Mouse (Mus musculus): Measurements from ENCODE around the gene Hlf.

Gene Hlf

DNA sequence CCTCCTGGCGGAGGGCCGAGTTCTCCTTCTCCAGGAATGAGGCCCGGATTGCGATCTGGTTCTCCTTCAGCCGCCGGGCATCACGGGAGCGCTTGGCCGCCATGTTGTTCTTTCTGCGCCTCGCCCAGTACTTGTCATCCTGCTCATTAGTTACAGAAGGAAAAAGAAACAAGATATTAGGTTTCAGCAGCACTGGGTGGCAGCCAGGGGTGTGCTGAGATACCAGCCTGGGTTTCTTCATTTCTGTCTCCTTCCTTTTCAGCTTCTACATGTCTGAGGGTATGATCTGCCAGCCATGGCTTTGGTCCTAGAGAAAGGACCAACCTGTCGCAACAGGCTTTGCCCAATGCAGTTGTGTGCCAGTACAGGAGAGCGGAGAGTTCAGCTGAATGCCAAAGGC lies 49.9 kb downstream of the Hlf start:
- CTCF ChIA-PET, result no interaction called here

DNA sequence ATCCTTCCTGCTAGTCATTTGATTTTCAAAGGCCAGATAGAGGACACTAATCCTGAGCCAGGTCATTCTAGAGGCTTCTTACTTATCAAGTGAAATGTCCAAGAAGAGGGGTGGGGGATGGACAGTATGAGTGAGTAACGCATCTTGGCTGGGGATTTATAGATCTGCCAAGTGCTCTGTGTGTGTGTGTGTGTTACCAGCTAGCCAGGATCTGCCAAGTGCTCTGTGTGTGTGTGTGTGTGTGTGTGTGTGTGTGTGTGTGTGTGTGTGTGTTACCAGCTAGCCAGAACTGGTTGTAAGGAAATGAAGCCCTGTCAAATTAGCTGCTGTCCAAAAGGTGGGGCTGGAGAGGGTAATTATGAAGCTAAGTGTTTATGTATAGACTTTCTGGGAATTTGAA lies 55.9 kb downstream of the Hlf start:
- CTCF ChIA-PET, result no interaction called here

DNA sequence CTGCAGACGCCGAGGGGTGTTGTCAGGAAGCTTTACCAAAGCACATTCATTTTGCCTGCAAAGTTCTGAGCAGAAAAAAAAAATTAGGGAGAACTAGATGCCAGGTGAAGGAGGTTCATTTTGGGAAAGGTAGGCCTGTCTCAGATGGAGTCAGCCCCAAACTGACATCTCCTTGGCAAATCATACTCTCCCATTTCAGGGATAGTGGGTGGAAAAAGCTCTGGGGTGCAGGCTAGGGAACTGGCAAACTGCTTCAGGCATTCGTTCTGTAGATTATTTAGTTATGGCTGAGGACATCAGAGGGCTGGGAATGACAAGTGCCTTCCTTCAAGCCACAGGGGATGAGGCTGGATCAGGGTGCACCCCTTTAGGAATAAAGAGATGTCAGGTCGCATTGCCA lies 58.0 kb downstream of the Hlf start:
- CTCF ChIA-PET, result no interaction called here

DNA sequence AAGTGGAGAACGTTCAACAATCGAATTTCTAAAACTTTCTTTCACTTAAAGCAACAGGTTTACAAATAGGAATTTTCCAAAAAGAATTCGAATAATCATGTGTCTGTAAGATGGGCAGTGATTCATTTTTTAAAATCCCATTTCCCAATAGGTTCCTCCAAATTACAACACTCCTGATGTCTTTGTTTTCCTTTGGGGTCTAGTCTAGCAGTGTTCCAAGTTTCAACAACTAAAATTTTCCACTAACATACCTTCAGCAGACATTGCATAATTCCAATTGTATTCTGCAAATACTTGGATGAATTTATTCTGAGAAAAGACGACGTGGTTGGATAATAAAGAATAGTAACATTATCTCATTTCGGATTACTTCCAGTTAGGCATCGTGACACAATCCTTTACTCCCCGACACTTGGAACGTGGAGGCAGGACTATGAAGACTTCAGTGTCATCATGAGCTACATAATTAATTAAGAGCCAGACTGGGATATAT lies 60.4 kb downstream of the Hlf start:
- CTCF ChIA-PET, result no interaction called here

DNA sequence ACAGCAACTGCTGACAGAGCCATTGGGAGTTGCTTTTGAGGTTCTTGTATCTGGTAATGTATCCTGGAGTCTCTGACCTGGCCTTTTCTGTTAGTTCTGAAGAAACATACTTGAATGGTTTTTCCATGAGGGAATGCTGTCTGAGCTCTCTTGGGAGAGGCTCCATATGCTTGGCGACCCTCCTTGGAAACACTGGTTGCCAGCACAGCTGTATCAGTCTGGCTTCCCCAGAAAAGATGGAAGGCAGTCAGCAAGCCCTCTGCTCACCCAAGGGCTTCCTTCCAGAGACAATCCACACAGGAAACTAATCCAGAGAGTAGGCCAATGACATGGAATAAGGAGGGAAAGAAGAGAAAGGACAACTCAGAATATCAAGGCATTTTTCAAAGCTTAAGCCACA lies 63.9 kb downstream of the Hlf start:
- CTCF ChIA-PET, result no interaction called here

DNA sequence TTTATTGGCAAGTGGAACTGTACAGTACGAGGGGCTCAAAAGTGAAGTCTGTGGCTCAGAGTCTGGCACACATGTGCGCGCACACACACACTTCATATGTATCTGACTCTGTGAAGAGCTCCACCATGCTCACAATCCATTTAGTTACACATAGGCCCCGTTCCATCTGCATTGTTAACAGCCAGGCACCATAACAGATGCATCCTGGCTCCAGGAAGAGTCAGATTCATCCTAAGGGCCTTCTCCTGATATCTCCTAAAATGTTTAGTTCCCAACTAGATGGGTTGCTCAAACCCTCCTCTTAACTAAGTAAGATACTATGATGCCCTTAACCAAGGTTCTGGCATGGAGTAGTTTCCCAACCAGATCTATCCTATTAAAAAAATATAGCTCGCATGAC lies 64.5 kb downstream of the Hlf start:
- CTCF ChIA-PET, result no interaction called here

DNA sequence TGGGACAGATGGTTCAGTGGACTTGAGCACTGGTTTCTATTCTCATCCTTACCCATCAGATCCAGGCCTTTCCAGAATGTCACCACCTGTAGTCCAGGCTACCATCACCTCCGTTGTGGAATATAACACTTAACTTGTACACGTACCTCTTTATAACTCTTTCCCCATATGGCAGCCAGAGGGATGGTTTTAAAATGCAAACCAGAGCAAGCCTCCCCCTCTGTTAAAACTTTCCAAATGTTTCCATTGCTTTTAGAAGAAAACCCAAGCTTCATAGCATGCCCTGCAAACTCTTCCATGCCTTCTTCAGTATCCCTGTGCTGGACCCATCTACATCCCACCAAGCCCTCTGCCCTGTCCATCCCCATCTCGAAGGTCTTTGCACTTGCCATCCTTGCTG lies 66.1 kb downstream of the Hlf start:
- CTCF ChIA-PET, result no interaction called here

DNA sequence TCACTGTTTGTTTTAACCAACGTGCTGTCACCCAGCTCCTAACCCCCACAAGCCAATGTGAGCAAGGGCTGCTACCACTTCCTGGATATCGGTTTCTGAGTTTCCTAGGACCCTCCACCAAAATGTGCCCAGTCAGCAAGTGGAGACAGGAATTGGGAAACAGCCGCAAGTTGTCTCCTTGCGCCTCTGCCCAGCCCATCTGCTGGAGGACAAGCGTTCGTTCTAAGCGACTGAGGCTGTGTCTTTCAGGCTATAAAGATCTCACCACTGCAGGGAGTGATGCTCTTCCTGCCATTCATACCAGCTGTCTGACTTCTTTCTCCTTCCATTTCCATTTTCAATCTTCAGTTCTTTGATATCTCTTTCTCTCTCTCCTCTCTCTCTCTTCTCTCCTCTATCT lies 69.8 kb downstream of the Hlf start:
- CTCF ChIA-PET, result no interaction called here

DNA sequence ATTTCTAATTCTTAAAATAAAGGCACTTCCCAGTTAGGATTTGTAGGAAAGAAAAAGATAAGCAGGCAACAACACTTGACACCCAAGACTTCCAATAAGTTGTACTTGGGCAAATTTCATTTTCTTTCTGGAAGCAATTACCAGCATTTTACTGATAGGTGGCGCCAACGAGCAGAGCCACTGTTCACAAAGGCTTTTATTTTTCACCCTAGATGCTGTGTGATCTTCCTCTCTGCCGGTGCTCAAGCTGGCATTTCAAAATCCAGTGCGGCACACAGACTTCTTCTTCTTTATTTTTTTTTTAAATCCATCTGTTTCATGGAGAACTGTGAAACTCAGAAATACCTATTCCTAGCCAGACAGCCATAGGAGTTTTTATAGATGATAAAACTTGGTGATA lies 73.2 kb downstream of the Hlf start:
- CTCF ChIA-PET, result no interaction called here

DNA sequence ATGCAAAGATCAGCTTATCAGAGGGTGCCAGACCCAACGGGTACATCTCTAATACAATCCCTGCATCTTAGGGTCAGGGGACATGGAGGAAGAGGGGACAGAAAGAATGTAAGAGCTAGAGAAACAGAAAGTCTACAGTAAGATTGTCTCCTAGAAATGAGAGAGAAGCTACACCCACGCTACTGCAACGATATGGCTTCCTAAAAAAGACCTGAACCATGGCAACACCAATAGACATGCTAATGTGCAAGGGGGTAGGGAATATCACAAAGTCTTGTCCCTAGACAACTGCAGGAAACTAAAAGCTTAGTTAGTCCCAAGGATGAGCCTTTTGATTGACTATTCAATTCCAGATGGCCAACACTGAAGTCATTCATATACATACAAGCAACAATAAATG lies 76.1 kb downstream of the Hlf start:
- CTCF ChIA-PET, result no interaction called here

DNA sequence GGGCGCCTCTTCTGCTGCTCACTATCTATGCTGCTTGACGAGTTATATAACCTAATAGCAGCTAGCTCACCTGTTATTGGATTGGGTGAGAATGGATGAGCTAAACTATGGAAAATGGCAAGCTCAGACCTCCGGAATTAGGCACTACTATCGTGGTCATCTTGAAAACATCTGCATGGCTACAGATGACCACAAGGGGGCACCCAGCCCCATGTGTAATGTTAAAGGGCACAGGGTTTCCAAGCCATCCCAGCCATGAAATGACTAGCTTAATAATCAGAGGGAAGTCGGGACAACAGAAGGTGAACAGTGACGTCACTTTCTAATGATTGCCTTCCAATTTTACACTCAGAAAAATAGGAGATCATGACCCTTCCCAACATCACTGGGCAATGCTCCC lies 83.7 kb downstream of the Hlf start:
- CTCF ChIA-PET, result no interaction called here

DNA sequence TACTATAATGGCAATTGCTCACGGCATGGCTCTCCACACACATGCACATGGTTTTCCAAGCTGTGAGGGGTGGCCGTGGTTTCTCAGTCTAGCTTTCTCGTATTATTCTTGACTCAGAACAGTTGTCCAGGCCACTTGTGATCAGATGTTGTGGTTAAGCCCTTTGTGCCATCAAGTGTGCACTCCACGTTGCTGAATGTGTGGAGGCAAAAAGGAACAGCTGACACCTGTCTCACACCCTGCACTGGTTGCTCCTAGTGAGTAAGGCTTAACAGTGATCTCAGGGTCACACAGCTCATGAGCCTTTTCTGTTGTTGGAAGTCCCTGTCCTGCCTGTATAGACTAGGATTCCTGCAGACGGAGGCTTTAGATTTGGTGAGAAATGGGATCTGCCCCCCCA lies 84.6 kb downstream of the Hlf start:
- CTCF ChIA-PET, result no interaction called here

DNA sequence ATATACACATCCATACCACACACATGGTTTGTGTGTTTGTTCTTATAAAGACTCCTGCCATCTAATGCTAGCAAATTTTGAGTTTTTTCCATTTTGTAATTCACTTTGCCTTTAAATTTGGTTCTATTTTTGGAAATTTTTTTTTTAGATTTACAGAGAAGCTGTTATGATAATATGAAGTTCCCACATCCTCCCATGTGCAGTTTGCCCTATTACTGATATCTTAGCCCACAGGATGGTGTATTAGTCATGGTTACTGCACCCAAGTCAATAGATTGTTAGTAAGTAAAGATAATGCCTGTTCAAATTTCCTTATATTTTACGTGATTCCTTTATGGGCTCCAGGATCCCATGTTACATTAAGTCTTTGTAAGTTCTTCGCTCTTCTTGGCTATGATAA lies 96.1 kb downstream of the Hlf start:
- CTCF ChIA-PET, result no interaction called here

DNA sequence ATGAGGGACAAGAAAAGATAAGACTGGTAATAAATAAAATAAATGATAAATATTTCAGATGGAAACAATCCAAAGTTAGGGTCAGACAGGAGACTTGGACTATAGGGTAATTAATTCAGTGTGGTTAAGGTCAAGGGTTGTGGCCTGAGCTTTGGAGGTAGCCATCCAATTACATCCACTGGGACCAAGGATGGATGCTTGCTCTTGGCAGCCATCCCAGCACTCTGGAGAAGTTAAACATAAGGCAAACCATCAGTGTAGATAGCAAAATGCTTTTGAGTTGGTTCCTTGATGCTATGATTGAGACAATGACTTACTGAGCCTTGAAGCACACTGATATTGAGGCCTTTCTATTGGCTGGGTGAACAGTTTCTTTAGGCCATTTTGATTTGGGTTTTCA lies 97.9 kb downstream of the Hlf start:
- CTCF ChIA-PET, result no interaction called here

DNA sequence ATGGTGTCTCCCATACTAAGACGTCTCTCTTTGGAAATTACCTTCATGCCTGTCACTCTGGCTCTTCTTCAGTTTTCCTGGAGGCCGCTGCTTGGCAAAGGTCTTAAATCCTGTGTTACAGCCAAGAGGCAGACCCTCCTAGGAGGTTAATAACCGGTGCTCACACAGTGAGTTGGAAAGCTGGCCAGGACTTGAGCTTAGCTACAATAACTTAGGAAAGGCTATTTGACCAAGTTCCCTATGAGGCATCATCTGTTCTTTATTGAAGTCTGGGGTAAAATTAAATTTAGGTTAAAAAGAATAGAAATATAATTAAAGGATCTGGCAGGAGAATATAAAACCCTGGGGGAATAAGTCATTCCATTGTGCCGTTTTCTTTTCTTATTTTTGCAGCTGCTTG lies 99.5 kb downstream of the Hlf start:
- CTCF ChIA-PET, result no interaction called here

DNA sequence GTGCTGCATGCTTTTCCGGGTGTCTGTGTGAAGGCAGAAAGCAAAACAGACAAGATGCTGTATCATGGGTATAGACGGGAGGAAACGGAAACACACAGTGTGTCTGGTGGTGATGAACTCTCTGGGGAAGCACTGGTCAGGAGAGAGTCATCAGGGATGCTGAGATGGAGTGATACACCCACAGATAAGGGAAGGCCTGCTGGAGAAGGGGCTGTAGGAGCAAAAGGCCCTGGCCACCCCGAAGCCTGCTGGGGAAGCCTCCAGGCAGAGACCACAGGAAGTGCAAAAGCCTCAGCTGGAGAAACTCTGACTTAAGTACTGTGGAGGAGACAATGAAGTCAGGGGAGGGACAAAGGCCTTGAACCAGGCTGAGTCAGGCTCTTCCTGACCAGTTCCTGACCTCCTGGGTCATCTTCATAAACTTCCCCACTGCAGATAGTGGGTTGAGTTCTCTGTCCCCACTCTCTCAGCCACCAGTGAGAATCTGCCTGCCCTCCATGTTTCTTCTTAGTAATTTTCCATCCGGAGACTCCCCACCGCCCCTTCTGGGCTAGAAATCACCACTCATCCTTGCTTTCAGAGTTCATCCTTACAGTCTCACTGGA lies 104.0 kb downstream of the Hlf start:
- CTCF ChIA-PET, result no interaction called here
